Mouse (Mus musculus): Measurements from ENCODE around the gene Gm9376. TPM values are rescaled to one million over a fixed set of nuclear protein-coding genes. Genes with fewer than 3 reads are reported as not detected.

Gm9376 gene
- polyA plus RNA-seq, 1 experiment from 2014 or later = not detected

DNA sequence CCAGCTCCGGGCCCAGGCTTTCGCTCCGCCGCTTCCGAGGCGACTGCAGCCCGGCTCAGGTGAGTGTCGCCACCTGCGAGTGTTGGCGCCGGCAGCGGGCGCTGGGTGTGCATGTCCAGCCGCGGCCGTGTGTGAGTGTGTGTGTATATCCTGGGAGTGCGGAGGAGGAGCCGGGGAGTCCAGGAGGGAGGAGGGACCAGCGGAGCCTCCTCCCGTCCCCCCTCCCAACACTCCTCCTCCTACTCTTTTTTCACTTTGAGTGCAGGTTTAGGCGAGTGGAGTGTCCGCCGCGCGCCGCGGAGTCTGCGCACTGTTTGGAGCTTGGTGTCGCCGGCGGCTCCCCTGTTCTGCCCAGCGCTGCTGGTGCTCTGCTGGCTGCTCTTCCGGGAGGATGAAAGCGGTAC lies 29.9 kb upstream of the Gm9376 start, which contains the start of gene Sox21:
Gene Sox21, minus strand, starts transcription at position 145 of the 404 bp plus-strand sequence.
- H3K36me3 ChIP-seq = no peaks in the 10 kb centered on the region
- WGBS = 1% methylated on average over 34 of the region's 34 CpGs
- H3K9me3 ChIP-seq = no peaks in the 10 kb centered on the region
- H3K4me3 ChIP-seq = peak within 1 kb of the TSS; percentile 49
- 0 out of 2 replicates have a peak within 1 kb of the TSS, but pooled peaks have one; percentile 7 for H3K27ac ChIP-seq
- peaks cover 24% of the 10 kb centered on the region for H3K4me1 ChIP-seq
- H3K9ac ChIP-seq = peak within 1 kb of the TSS; percentile 42
- H3K27me3 ChIP-seq = peaks cover 68% of the 10 kb centered on the region
- peak within 1 kb of the TSS; percentile 90 for H3K4me2 ChIP-seq (replicated peaks)
- ATAC-seq (ENCODE audit: insufficient number of reproducible peaks, insufficient read depth, low FRiP score, low TSS enrichment) = peak; percentile 83

DNA sequence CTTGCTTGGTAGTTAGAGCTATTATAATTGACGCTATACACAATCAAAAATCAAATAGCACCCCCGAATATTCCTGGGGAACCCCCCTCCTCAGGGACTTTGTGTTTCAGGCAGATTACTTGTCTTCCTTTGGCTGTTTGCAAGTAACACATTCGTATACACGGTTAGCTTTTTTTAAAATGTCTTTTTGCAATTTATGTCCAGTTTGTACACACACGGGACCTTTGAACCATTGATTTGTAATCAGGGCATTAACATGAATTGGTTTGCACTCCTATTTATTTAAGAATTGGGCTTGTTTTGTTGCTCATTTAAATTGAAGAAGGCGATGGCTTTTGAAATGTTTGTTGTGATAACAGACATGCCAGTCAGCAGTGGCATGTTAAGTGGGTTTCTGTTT lies 29.0 kb upstream of the Gm9376 start:
- no peak for ATAC-seq (ENCODE audit: insufficient number of reproducible peaks, insufficient read depth, low FRiP score, low TSS enrichment)
- H3K4me3 ChIP-seq = 0 out of 2 replicates have a peak overlapping the region, but pooled peaks have one; percentile 49
- peaks cover 24% of the 10 kb centered on the region for H3K4me1 ChIP-seq
- no peaks in the 10 kb centered on the region for H3K9me3 ChIP-seq
- 14% methylated on average over 6 of the region's 6 CpGs for WGBS
- H3K4me2 ChIP-seq (replicated peaks) = no peak overlapping the region
- peaks cover 63% of the 10 kb centered on the region for H3K27me3 ChIP-seq
- H3K27ac ChIP-seq = no peak overlapping the region
- H3K36me3 ChIP-seq = no peaks in the 10 kb centered on the region
- H3K9ac ChIP-seq = no peak overlapping the region

DNA sequence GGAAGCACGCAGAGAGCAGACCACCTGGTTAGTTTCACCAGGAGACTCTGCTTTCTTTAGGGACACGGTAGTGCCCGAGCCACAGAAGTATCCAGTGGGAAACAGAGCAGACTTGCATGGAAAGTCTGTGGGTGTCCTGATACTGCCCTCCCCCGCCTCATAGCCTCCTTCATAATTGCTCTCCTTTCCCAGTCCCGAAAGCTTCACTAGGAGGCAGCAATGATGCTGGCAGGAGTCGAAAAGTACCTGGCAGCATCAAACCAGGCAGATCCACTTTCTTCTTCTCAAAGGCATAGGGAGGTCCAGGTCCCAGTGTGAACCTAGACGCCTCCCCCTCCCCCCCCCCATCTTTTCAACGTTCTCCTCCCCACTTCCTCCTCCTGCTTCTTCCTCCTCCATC lies 27.4 kb upstream of the Gm9376 start:
- 8% methylated on average over 7 of the region's 8 CpGs for WGBS
- Histone ChIP-seq H3K4me2 (replicated peaks) (no peak overlapping the region), H3K36me3 (no peaks in the 10 kb centered on the region), H3K27me3 (peaks cover 56% of the 10 kb centered on the region), H3K4me1 (peaks cover 24% of the 10 kb centered on the region), H3K9me3 (peaks cover 11% of the 10 kb centered on the region), H3K27ac (no peak overlapping the region), H3K9ac (no peak overlapping the region), H3K4me3 (no peak overlapping the region)
- ATAC-seq (ENCODE audit: insufficient number of reproducible peaks, insufficient read depth, low FRiP score, low TSS enrichment) = no peak

DNA sequence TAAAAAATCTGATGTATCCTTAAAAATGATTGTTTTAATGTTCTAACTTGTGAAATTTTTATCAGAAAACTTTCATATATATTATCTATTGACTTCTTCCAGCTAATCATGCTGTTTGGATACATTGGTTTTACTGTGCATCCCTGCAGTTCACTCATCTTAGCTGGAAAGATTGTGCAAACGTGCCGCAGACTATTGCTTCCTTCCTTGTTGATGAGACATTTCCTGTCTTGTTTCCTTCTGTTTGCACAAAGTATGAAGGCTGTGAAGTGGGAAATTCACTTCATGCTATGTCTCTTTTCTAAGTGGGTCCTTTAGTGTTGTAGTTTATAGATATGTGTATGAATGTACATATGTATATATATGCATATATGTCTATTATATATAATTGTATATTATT lies 25.3 kb upstream of the Gm9376 start:
- Histone ChIP-seq H3K9me3 (peaks cover 11% of the 10 kb centered on the region), H3K27me3 (peaks cover 36% of the 10 kb centered on the region), H3K4me1 (peaks cover 6% of the 10 kb centered on the region; the same call in 1 of the 2 replicates), H3K9ac (no peak overlapping the region), H3K27ac (no peak overlapping the region), H3K4me3 (no peak overlapping the region), H3K4me2 (replicated peaks) (no peak overlapping the region), H3K36me3 (no peaks in the 10 kb centered on the region)
- ATAC-seq (ENCODE audit: insufficient number of reproducible peaks, insufficient read depth, low FRiP score, low TSS enrichment) = no peak
- WGBS = 75% methylated on average over 2 of the region's 2 CpGs

DNA sequence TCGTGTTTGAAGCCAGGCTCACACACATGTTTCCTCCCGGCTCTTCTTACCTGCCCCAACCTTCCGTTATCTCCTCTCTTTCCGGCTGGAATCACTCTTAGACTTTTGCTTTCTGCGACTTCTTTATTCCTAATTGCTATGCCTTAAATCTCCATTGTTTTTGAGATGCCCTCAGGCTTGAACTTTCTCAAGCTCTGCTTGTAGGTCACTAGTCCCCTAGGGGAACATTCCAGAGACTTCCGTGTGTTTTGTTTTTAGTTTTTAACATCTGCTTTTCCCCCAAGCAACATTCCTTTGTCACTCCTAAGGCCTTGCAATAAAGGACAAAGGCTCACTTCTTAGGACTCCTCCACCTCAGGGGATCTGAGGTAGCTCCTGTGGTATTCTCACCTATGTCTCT lies 13.4 kb upstream of the Gm9376 start:
- no peak for ATAC-seq (ENCODE audit: insufficient number of reproducible peaks, insufficient read depth, low FRiP score, low TSS enrichment)
- H3K4me2 ChIP-seq (replicated peaks) = no peak overlapping the region
- H3K27ac ChIP-seq = no peak overlapping the region
- 67% methylated on average over 6 of the region's 6 CpGs for WGBS
- no peaks in the 10 kb centered on the region for H3K36me3 ChIP-seq
- H3K27me3 ChIP-seq = no peaks in the 10 kb centered on the region
- H3K4me3 ChIP-seq = no peak overlapping the region
- no peaks in the 10 kb centered on the region for H3K9me3 ChIP-seq
- H3K4me1 ChIP-seq = no peaks in the 10 kb centered on the region
- no peak overlapping the region for H3K9ac ChIP-seq

DNA sequence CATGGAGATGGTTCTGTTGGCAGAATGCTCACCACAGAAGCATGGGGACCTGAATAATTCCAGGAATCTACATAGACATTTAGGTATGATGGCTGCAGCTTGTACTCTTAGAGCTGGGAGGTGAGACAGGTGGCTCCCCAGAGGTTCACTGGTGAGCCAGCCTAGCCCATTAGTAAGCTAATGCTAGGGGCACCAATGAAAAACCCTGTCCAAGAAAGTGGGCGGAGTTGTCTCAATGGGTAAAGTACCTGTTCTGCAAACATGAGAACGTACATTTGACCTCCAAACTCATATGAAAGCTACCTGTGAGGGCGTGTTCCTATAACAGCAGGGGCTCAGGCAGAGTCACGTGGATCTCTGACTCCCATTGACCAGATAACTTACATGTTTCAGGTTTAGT lies 2.1 kb downstream of the Gm9376 start:
- no peak overlapping the region for H3K4me2 ChIP-seq (replicated peaks)
- H3K36me3 ChIP-seq = no peaks in the 10 kb centered on the region
- H3K4me1 ChIP-seq = no peaks in the 10 kb centered on the region
- H3K9ac ChIP-seq = no peak overlapping the region
- 79% methylated on average over 4 of the region's 4 CpGs for WGBS
- ATAC-seq (ENCODE audit: insufficient number of reproducible peaks, insufficient read depth, low FRiP score, low TSS enrichment) = no peak
- H3K27ac ChIP-seq = no peak overlapping the region
- H3K27me3 ChIP-seq = no peaks in the 10 kb centered on the region
- no peaks in the 10 kb centered on the region for H3K9me3 ChIP-seq
- H3K4me3 ChIP-seq = no peak overlapping the region

DNA sequence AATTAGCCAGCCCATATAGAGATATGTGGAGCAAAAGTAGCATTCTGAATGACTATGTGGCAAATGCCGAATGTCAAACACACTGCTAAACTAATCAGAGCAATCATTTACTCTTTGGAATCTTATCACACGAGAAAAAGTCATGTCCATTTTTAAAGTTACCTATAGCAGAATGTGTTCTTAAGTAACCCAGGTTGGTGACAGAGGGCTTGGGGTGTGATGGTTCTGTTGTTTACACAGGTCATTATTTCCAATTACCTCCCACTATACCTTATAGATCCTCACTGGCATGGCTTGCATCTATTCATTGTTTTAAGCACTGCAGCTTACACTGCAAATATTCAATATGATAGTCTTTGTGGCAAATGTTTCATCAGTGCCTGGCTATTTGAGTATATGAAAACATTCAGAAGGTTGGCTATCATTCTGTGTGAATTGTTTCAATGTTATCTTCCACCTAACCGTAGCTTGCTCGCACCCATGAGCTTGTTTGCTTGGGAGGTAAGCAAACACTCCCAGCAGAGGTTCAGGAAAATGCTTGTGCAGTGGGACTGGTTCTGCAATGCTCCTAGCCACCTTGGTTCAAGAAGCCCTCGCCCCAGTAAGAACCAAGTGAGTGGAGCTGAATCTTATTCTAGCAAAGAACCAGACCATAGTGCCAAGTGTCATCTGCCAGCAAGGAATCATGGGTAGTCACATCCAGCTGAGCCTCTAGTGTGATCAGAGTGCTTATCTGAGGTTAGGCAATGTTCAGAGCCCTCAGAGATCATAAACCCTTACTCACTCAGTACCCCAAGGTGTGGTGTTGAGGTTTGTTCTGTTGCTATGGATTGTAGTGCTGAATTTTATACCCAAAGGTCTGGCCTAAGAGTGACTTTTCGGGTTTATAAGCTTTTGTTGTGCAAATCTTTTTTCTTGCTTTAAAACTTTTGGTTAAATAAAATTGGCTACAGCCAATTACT lies 6.1 kb downstream of the Gm9376 start:
- Histone ChIP-seq H3K36me3 (no peaks in the 10 kb centered on the region), H3K27me3 (no peaks in the 10 kb centered on the region), H3K9ac (no peak overlapping the region), H3K27ac (no peak overlapping the region), H3K4me1 (no peaks in the 10 kb centered on the region), H3K4me3 (no peak overlapping the region), H3K4me2 (replicated peaks) (no peak overlapping the region), H3K9me3 (no peaks in the 10 kb centered on the region)
- ATAC-seq (ENCODE audit: insufficient number of reproducible peaks, insufficient read depth, low FRiP score, low TSS enrichment) = no peak
- WGBS = 84% methylated on average over 6 of the region's 6 CpGs

DNA sequence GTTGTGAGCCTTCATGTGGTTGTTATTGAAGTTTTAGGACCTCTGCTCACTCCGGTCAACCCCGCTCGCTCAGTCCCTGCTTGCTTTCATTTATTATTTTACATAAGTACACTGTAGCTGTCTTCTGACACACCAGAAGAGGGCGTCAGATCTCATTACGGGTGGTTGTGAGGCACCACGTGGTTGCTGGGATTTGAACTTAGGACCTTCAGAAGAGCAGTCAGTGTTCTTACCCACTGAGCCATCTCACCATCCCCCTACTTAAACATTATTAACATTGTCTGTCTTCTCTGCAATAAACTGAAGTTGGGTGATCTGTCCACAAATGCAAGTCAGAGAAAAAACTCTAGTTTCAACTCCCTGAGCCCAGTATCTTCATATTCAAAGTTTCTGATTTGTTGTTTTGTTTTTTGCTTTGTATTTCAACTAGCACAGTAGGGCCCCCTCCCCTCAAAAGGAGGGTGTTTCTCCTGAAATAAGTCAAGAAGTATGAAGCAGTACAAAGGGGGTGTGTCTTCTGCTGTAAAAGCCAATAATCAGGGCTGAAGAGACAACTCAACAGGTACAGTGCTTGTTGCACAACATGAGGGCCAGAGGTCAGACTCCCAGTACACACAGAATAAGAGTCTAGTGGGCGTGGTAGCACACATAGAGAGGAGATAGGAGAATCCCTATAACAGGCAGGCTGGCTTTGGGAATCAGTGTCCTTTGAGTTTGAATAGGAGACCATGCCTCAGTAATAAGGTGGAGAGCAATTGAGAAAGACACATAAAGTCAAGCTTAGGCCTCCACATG lies 11.1 kb downstream of the Gm9376 start:
- Histone ChIP-seq H3K36me3 (no peaks in the 10 kb centered on the region), H3K27ac (no peak overlapping the region), H3K9ac (no peak overlapping the region), H3K4me3 (no peak overlapping the region), H3K9me3 (peaks cover 5% of the 10 kb centered on the region; the same call in 1 of the 2 replicates), H3K4me2 (replicated peaks) (no peak overlapping the region), H3K27me3 (no peaks in the 10 kb centered on the region), H3K4me1 (no peaks in the 10 kb centered on the region)
- WGBS = 80% methylated on average over 7 of the region's 7 CpGs
- ATAC-seq (ENCODE audit: insufficient number of reproducible peaks, insufficient read depth, low FRiP score, low TSS enrichment) = no peak

DNA sequence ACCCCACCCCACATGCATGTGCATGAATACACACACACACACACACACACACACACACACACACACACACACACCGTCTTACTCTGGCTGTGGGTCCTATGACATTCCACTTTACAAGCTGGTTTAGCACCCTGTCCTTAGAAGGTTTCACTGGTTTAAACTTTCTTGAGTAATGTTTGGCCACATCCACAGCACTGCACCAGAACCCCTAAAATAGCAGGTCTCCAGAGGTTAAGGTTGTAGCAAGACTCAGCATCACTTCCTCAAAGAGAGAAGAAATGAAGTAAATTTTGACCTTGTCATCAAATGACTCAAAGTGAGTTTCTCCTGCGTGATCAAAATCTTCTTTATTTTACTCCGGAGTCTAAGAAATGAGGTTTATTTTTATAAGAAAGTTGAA lies 15.5 kb downstream of the Gm9376 start:
- Histone ChIP-seq H3K4me3 (no peak overlapping the region), H3K9me3 (peaks cover 5% of the 10 kb centered on the region; the same call in 1 of the 2 replicates), H3K27me3 (no peaks in the 10 kb centered on the region), H3K4me1 (no peaks in the 10 kb centered on the region), H3K27ac (no peak overlapping the region), H3K36me3 (no peaks in the 10 kb centered on the region), H3K4me2 (replicated peaks) (no peak overlapping the region), H3K9ac (no peak overlapping the region)
- ATAC-seq (ENCODE audit: insufficient number of reproducible peaks, insufficient read depth, low FRiP score, low TSS enrichment) = no peak
- 85% methylated on average over 3 of the region's 3 CpGs for WGBS

DNA sequence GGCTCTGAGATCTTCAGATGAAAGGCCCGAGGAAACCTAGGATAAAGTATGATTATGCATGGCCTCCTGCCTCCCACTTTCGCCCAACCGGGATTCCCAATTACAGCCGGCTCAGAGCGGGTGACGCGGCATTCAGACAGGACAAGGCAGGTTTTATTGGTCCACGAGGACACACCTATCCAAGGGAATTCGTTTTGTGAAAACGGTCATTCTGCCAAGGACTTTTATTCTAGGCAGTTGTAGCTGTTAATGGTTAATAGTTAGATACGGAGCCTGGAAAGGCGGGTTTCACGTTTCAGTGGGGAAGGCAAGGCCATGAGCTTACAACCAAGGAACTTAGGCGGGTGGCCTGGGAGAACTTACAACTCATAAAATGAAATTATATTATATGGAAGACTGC lies 16.2 kb downstream of the Gm9376 start:
- no peak overlapping the region for H3K9ac ChIP-seq
- H3K4me3 ChIP-seq = no peak overlapping the region
- peaks cover 5% of the 10 kb centered on the region; the same call in 1 of the 2 replicates for H3K9me3 ChIP-seq
- no peak for ATAC-seq (ENCODE audit: insufficient number of reproducible peaks, insufficient read depth, low FRiP score, low TSS enrichment)
- no peak overlapping the region for H3K4me2 ChIP-seq (replicated peaks)
- no peaks in the 10 kb centered on the region for H3K4me1 ChIP-seq
- H3K27me3 ChIP-seq = no peaks in the 10 kb centered on the region
- WGBS = 71% methylated on average over 14 of the region's 14 CpGs
- H3K36me3 ChIP-seq = no peaks in the 10 kb centered on the region
- H3K27ac ChIP-seq = no peak overlapping the region

DNA sequence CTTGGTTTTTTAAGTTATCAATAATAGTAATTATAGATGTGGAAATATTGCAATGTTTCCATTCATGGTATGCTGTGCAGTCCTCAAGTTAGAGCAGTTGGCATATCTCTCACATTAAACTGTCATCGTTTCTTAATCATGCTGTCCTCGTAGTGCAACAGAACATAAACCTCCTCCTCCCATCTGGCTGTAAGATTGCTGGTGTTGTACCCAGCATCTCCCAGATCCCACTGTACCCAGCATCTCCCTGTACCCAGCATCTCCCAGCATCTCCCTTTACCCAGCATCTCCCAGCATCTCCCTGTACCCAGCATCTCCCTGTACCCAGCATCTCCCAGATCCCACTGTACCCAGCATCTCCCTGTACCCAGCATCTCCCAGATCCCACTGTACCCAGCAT lies 19.3 kb downstream of the Gm9376 start:
- no peaks in the 10 kb centered on the region for H3K27me3 ChIP-seq
- no peaks in the 10 kb centered on the region for H3K36me3 ChIP-seq
- H3K4me1 ChIP-seq = no peaks in the 10 kb centered on the region
- ATAC-seq (ENCODE audit: insufficient number of reproducible peaks, insufficient read depth, low FRiP score, low TSS enrichment) = no peak
- no peak overlapping the region for H3K9ac ChIP-seq
- H3K4me2 ChIP-seq (replicated peaks) = no peak overlapping the region
- 88% methylated on average over 2 of the region's 2 CpGs for WGBS
- H3K4me3 ChIP-seq = no peak overlapping the region
- H3K27ac ChIP-seq = no peak overlapping the region
- H3K9me3 ChIP-seq = no peaks in the 10 kb centered on the region
